Mouse (Mus musculus) bone marrow macrophage, adult 2 months (primary cell): ENCODE measurements around the gene Spsb4.

Experiments
- CTCF ChIP-seq: IDR thresholded peaks from 2 replicates; pipeline ENCODE4 v1.5.1; 2012; ENCODE audit warnings: low read depth, mild to moderate bottlenecking, low read length, moderate library complexity
- POLR2A ChIP-seq: IDR thresholded peaks from 2 replicates; pipeline ENCODE4 v1.6.1; 2012; ENCODE audit warnings: mild to moderate bottlenecking, low read depth, low read length, borderline replicate concordance

DNA sequence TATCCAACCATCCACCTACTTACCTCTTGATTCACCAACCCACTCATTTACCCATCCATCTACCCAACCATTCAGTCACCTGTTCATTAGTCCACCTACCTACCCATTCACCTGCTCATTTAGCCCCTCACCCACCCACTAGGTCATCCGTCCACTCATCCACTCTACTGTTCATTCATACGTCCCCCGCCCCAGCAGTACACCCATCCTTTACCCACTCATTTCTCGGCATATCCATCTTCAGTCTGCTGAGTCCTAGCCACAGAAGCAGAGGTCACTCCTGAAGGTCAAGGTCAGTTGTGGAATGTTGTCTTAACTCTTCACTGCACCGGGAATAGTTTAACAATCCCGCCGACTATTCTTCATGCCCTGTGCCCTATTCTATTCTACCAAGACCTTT, 102.6 kb downstream of the Spsb4 start:
- TF ChIP-seq CTCF (no peak), POLR2A (no peak)
